Mouse (Mus musculus) liver, embryonic 14.5 days (tissue): ENCODE measurements around the gene Kazn. TPM values are rescaled to one million over a fixed set of nuclear protein-coding genes. Genes with fewer than 3 reads are reported as not detected.

Experiments
- ATAC-seq: fragments of 200-750 bp; cut with Nextera tagmentation; 2 replicates; pipeline ENCODE4 v1.8.0; 2017; ENCODE audit warnings: moderate number of reproducible peaks, mild to moderate bottlenecking, moderate library complexity; ENCODE audit not compliant: insufficient read depth
- DNase-seq, 3 experiments: peaks; one replicate each; pipeline ENCODE4 v3.0.0-alpha.2; 2012 to 2013; ENCODE audit warnings: low read depth in 3 of 3, low spot score in 3 of 3
- H3K27ac ChIP-seq: fragments of 300-500 bp; sonication (generic); 2 replicates; pipeline ENCODE4 v1.5.1; 2014; ENCODE audit warnings: moderate library complexity, mild to moderate bottlenecking, control low read depth, inconsistent platforms
- H3K27me3 ChIP-seq: fragments of 300-500 bp; sonication (generic); 2 replicates; pipeline ENCODE4 v1.6.1; 2014; ENCODE audit warnings: mild to moderate bottlenecking, low read length, moderate library complexity; ENCODE audit not compliant: control insufficient read depth, insufficient read depth
- H3K36me3 ChIP-seq: fragments of 300-500 bp; sonication (generic); replicated peaks from 2 replicates; pipeline ENCODE4 v1.6.1; 2014; ENCODE audit warnings: low read depth; ENCODE audit not compliant: control insufficient read depth, insufficient read depth
- H3K4me1 ChIP-seq, 2 experiments: fragments of 200-500 bp in 1 of 2; fragments of 300-500 bp in 1 of 2; sonication (generic) in 1 of 2; replicated peaks; 2 replicates each; pipeline ENCODE4 v1.6.1; 2012 to 2014; ENCODE audit warnings: antibody characterized with exemption in 1 of 2, inconsistent platforms in 1 of 2, low read length in 1 of 2; ENCODE audit not compliant: control insufficient read depth in 2 of 2, insufficient read depth in 2 of 2
- H3K4me2 ChIP-seq: fragments of 300-500 bp; sonication (generic); 2 replicates; pipeline ENCODE4 v1.6.1; 2014; ENCODE audit warnings: low read depth, mild to moderate bottlenecking, control low read depth, moderate library complexity
- H3K4me3 ChIP-seq, 2 experiments: fragments of 200-500 bp in 1 of 2; fragments of 300-500 bp in 1 of 2; sonication (generic) in 1 of 2; 2 replicates each; pipeline ENCODE4 v1.5.1; 2012 to 2014; ENCODE audit warnings: low read depth in 2 of 2, low read length in 2 of 2, mild to moderate bottlenecking in 2 of 2, control low read depth in 1 of 2, inconsistent platforms in 1 of 2, moderate library complexity in 1 of 2; ENCODE audit not compliant: insufficient read depth in 1 of 2
- H3K9ac ChIP-seq: fragments of 300-500 bp; sonication (generic); replicated peaks from 2 replicates; pipeline ENCODE4 v1.6.1; 2014; ENCODE audit warnings: mild to moderate bottlenecking, control low read depth, moderate library complexity
- H3K9me3 ChIP-seq: fragments of 300-500 bp; sonication (generic); 2 replicates; pipeline ENCODE4 v1.6.1; 2016; ENCODE audit warnings: low read length, mixed read lengths; ENCODE audit not compliant: control insufficient read depth
- CTCF ChIP-seq: IDR thresholded peaks from 2 replicates; pipeline ENCODE4 v1.5.1; 2016; ENCODE audit warnings: antibody characterized with exemption, low read depth, control low read depth
- EP300 ChIP-seq: IDR thresholded peaks from 2 replicates; pipeline ENCODE4 v1.6.1; 2016; ENCODE audit warnings: antibody characterized with exemption, low read depth
- WGBS: fragments of 180-500 bp; shearing (Covaris S2); extraction: QIAGEN DNeasy Blood & Tissue Kit; methylation state at CpG from one replicate; pipeline ENCODE4 v1.1.7; 2014; ENCODE audit not compliant: insufficient replicate concordance; 5-methylcytosine and 5-hydroxymethylcytosine counted together
- polyA plus RNA-seq, 2 experiments: library from polyadenylated mRNA; depleted of rRNA in 1 of 2; stranded (reverse) in 1 of 2; unstranded in 1 of 2; fragments of >200 nt; fragmentation: Nextera tagmentation in 1 of 2; extraction: Ambion mirVana in 1 of 2; gene quantifications; 2 replicates each; pipeline versions ENCODE4 v1.2.1 to v1.2.3; 2012 to 2014

Kazn gene
- polyA plus RNA-seq, 2 experiments, result 0.41 to 0.94 TPM

DNA sequence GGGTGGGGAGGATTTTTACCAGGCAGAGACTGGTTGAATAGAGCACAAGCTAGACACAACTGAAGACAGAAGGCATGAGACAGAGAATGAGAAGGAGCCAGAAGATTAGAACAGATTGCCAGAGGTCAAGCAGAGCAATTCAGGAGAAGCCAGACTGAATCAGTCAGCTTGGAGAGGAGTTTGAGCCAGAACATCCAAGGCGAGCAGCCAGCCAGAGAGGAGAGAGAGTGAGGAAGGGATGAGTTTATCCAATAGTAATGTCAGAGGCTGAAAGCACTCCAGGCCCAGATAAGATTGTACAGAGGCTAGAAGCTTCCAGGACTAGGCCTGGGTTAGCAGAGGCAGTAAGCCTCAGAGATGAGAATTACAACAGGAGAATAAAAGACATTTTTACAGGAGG is 118.0 kb downstream of the Kazn start:
- Histone ChIP-seq H3K4me3 (no peak overlapping the region), H3K4me1 (no peaks in the 10 kb centered on the region), H3K27me3 (no peaks in the 10 kb centered on the region), H3K27ac (no peak overlapping the region), H3K4me2 (no peak overlapping the region), H3K9ac (no peak overlapping the region), H3K36me3 (no peaks in the 10 kb centered on the region), H3K9me3 (no peaks in the 10 kb centered on the region)
- no peak for ATAC-seq
- TF ChIP-seq CTCF, result no peak
- no peak for TF ChIP-seq EP300
- no peak for DNase-seq
- WGBS, result 21% methylated on average over 1 of the region's 1 CpGs

DNA sequence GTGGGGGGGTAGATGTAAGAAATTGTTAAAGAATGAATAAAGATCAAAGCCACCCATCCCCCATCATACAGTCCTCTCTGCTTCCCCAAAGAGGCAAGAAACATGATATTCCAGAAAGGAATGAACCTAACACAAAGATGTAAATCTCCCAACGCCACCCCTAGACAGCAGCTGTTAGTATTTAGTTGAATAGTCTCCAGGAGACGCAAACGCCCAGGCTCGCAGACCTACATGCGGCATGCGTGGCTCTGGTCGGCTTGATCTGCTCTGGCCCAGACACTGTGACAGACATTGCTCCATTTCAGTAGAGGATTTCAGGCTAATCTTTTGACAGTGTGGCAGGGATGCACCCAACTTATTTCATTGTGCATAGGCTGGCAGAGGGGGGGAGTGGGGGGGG is 120.7 kb downstream of the Kazn start:
- H3K9me3 ChIP-seq, result no peaks in the 10 kb centered on the region
- ATAC-seq (no peak), DNase-seq (no peak)
- no peak overlapping the region for H3K27ac ChIP-seq
- no peak overlapping the region for H3K4me2 ChIP-seq
- H3K9ac ChIP-seq, result no peak overlapping the region
- H3K4me1 ChIP-seq, result no peaks in the 10 kb centered on the region
- WGBS, result 79% methylated on average over 7 of the region's 7 CpGs
- no peak overlapping the region for H3K4me3 ChIP-seq
- H3K27me3 ChIP-seq, result no peaks in the 10 kb centered on the region
- TF ChIP-seq EP300, result no peak
- no peak for TF ChIP-seq CTCF
- H3K36me3 ChIP-seq, result no peaks in the 10 kb centered on the region

DNA sequence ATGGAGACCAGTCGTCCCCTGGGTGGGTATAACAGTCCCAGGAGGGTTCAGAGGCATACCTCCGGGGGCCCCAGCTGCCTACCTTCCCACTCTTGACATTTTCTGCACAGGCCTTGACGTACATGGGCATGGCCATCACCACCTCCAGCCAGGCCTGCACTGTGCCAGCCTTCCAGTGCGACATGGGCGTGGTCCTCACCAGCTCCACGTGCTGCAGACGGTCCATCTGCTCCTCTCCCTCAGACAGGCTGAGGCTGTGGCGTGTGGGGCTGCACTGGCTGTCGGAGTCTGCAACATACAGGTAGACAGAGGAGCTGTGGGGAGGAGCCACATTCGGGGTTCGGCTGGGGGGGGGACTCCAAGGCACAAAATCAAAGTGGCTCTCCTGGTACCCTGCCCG is 121.2 kb downstream of the Kazn start:
- 67% methylated on average over 12 of the region's 12 CpGs for WGBS
- ATAC-seq, result no peak
- H3K4me3 ChIP-seq, result no peak overlapping the region

DNA sequence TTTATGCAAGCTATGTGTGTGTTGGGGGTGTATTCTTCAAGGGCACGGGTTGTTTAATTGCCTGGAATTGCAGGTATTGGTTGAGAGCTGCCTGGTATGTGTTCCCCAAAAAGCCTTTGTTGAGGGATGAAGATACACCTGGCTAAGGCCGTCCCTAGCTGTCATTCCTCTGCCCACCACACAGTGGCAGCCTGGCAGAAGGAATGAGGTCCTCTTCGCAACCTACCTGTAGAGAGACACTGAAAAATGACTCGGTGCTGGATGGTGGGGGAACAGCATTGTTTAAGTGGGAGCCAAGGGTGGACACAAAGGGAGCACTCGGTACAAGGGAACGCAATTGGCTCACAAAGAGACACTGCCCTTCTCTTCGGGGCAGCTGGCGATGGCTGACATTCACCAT is 125.9 kb downstream of the Kazn start:
- 25% methylated on average over 8 of the region's 8 CpGs for WGBS
- H3K27ac ChIP-seq, result no peak overlapping the region
- no peaks in the 10 kb centered on the region for H3K27me3 ChIP-seq
- H3K4me2 ChIP-seq, result no peak overlapping the region
- TF ChIP-seq EP300, result no peak
- peak; percentile 70 for TF ChIP-seq CTCF
- H3K9me3 ChIP-seq, result no peaks in the 10 kb centered on the region
- no peaks in the 10 kb centered on the region for H3K36me3 ChIP-seq
- no peak overlapping the region for H3K4me3 ChIP-seq
- no peak for DNase-seq
- ATAC-seq, result no peak
- no peak overlapping the region for H3K9ac ChIP-seq
- no peaks in the 10 kb centered on the region for H3K4me1 ChIP-seq

More for the DNA sequence above, 121.2 kb downstream of the Kazn start:
- TF ChIP-seq EP300, result no peak
- no peaks in the 10 kb centered on the region for H3K4me1 ChIP-seq
- H3K9ac ChIP-seq, result no peak overlapping the region
- H3K27ac ChIP-seq, result no peak overlapping the region
- no peaks in the 10 kb centered on the region for H3K27me3 ChIP-seq
- no peaks in the 10 kb centered on the region for H3K9me3 ChIP-seq
- H3K36me3 ChIP-seq, result no peaks in the 10 kb centered on the region
- no peak for DNase-seq
- no peak overlapping the region for H3K4me2 ChIP-seq

DNA sequence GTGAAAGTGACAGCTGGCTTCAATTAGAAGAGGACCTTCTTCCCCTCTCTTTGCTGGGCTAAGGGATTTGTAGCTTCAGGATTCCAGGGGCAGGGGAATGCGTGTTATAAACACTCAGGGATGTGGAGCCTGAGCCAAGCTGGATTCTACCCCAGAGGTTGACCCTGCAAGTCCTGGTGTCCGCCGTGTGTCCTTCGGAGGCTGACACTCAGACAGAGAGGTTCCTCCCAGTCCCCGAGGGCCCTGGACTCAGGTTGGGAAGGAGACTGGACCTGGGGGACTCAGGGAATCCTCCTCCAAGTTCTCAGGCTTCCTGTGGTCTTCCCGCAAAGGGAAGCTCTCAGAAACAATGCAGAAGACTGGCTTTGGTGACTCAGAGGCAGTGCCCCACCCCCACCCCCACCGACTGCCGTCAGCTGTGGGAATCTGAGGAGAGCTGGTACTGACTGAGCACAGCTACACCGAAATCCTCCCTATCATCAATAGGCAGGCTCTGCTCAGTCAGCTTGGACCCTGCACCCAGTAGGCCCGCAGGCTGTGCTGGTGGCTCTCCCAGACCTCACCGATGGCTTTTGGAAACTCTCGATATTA is 136.0 kb downstream of the Kazn start:
- WGBS, result 21% methylated on average over 12 of the region's 12 CpGs
- Histone ChIP-seq H3K27ac (no peak overlapping the region), H3K9ac (no peak overlapping the region), H3K4me3 (no peak overlapping the region), H3K4me1 (no peaks in the 10 kb centered on the region), H3K27me3 (no peaks in the 10 kb centered on the region), H3K9me3 (no peaks in the 10 kb centered on the region), H3K4me2 (no peak overlapping the region), H3K36me3 (no peaks in the 10 kb centered on the region)
- TF ChIP-seq CTCF (no peak), EP300 (no peak)
- DNase-seq, result no peak
- no peak for ATAC-seq
